Mouse (Mus musculus): Measurements from ENCODE around the gene Veph1.

DNA sequence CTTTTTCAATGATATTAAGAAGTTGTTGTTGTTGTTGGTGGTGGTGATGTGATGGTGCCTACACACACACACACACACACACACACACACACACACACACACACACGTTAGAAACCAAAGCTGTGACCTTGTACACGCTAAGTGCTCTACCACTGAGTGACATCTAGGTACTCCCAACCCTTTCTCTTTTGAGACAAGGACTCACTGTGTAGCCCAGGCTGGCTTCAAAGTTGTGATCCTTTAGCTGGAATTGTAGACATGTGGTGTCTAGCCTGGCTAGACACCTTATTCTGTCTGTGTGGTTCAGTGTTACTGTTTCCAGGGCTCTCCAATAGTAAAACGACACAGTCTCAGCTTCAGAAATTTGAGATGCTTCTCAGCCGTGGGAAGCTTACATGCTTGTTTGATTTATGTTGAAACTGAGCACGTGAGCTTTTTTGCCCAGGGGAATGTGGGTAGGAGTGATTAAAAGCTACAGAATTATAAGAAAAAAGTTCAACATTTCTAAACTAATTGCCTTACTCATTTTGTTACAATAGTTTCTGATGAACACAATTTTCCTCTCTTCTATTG lies 272.3 kb downstream of the Veph1 start:
- TF ChIP-seq RCOR1 (conservative IDR thresholded peaks at IDR 0.05; ENCODE audit: low read depth, low read length) (no peak), MAFK (IDR thresholded peaks at IDR 0.05; ENCODE audit: insufficient replicate concordance, low read length) (no peak), MAX (IDR thresholded peaks at IDR 0.05; ENCODE audit: low read length) (no peak), CTCF (conservative IDR thresholded peaks at IDR 0.05 in 1 of 2, IDR thresholded peaks at IDR 0.05 in 1 of 2; ENCODE audit: low read depth in 2 of 2, low read length in 2 of 2) (no peak), BHLHE40 (IDR thresholded peaks at IDR 0.05; ENCODE audit: low read depth, low read length) (peak; percentile 51; the same call in 1 of the 2 replicates), MYC (IDR thresholded peaks at IDR 0.05; ENCODE audit: low read depth, low read length) (no peak)
